Mouse (Mus musculus) intestine, embryonic 14.5 days (tissue): Measurements from ENCODE around the gene Zcchc7. TPM values are rescaled to one million over a fixed set of nuclear protein-coding genes. Genes with fewer than 3 reads are reported as not detected.
A peak's percentile ranks its signal among the peaks of the same experiment; 100 is the strongest.

ENCODE experiments used
- ATAC-seq: fragments of 200-750 bp; cut with Nextera tagmentation; replicated peaks from 2 replicates; pipeline ENCODE4 v1.8.0; 2017; ENCODE audit warnings: low read depth, moderate number of reproducible peaks, moderate TSS enrichment, moderate library complexity; ENCODE audit not compliant: low FRiP score, low TSS enrichment
- DNase-seq: peaks from one replicate; pipeline ENCODE4 v3.0.0-alpha.2; 2018; ENCODE audit warnings: low spot score
- H3K27ac ChIP-seq: fragments of 300-500 bp; sonication (generic); 2 replicates; pipeline ENCODE4 v1.5.1; 2014; ENCODE audit warnings: low read depth, mild to moderate bottlenecking, control low read depth
- H3K27me3 ChIP-seq: fragments of 300-500 bp; sonication (generic); replicated peaks from 2 replicates; pipeline ENCODE4 v1.6.1; 2014; ENCODE audit warnings: low read length, control low read depth; ENCODE audit not compliant: control insufficient read depth, insufficient read depth
- H3K36me3 ChIP-seq: fragments of 300-500 bp; sonication (generic); 2 replicates; pipeline ENCODE4 v1.6.1; 2014; ENCODE audit warnings: low read length, control low read depth; ENCODE audit not compliant: control insufficient read depth, insufficient read depth
- H3K4me1 ChIP-seq: fragments of 300-500 bp; sonication (generic); replicated peaks from 2 replicates; pipeline ENCODE4 v1.6.1; 2014; ENCODE audit warnings: low read length, control low read depth, mixed read lengths; ENCODE audit not compliant: control insufficient read depth, insufficient read depth
- H3K4me2 ChIP-seq: fragments of 300-500 bp; sonication (generic); 2 replicates; pipeline ENCODE4 v1.6.1; 2014; ENCODE audit warnings: low read length
- H3K4me3 ChIP-seq: fragments of 300-500 bp; sonication (generic); 2 replicates; pipeline ENCODE4 v1.5.1; 2014; ENCODE audit warnings: low read depth, low read length, control low read depth, mixed read lengths
- H3K9ac ChIP-seq: fragments of 300-500 bp; sonication (generic); 2 replicates; pipeline ENCODE4 v1.6.1; 2014; ENCODE audit warnings: mild to moderate bottlenecking, low read length
- H3K9me3 ChIP-seq: fragments of 300-500 bp; sonication (generic); 2 replicates; pipeline ENCODE4 v1.6.1; 2016; ENCODE audit warnings: low read length, control low read depth; ENCODE audit not compliant: control insufficient read depth
- WGBS: fragments of 180-500 bp; shearing (Covaris S2); extraction: QIAGEN DNeasy Blood & Tissue Kit; methylation state at CpG from one replicate; pipeline ENCODE4 v1.1.7; 2014; 5-methylcytosine and 5-hydroxymethylcytosine counted together
- polyA plus RNA-seq: library from polyadenylated mRNA; unstranded; fragments of >200 nt; fragmentation: Nextera tagmentation; extraction: Ambion mirVana; gene quantifications from 2 replicates; pipeline ENCODE4 v1.2.1, GENCODE M21; 2014

The Zcchc7 gene
- polyA plus RNA-seq, 1 experiment from 2014 or later = 44.7 TPM

GRCm38 (mm10) chr4:44780462-44781157, 24.9 kb downstream of the Zcchc7 start:
- DNase-seq (no peak), ATAC-seq (no peak)
- Histone ChIP-seq H3K27ac (no peak overlapping the region), H3K4me1 (no peaks in the 10 kb centered on the region), H3K9me3 (no peaks in the 10 kb centered on the region), H3K4me2 (no peak overlapping the region), H3K36me3 (no peaks in the 10 kb centered on the region), H3K27me3 (no peaks in the 10 kb centered on the region), H3K4me3 (no peak overlapping the region), H3K9ac (no peak overlapping the region)
- 68% methylated on average over 4 of the region's 4 CpGs for WGBS

DNA sequence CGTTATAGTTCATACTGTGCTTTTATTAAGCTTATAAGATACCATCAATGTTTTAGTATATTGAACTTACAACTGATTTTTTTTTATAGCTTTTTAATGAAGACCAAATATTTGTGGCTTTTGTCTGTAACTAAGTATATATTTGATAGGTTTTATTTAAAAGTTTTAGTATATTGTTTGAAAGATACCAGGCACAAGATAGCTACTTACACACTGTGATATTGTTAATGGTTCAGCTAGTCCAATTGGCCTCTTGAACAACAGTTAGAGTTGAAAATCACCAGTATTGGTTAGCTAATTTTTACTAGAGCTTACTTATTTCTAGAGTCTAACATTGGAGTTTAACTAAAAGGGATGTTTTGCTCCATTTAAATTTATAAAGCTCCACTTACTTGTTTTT, 25.8 kb downstream of the Zcchc7 start:
- Histone ChIP-seq H3K9me3 (no peaks in the 10 kb centered on the region), H3K4me3 (no peak overlapping the region), H3K4me2 (no peak overlapping the region), H3K36me3 (no peaks in the 10 kb centered on the region), H3K4me1 (no peaks in the 10 kb centered on the region), H3K9ac (no peak overlapping the region), H3K27me3 (no peaks in the 10 kb centered on the region), H3K27ac (no peak overlapping the region)
- whole genome bisulfite sequencing = 86% methylated on average over 1 of the region's 1 CpGs
- DNase-seq (no peak), ATAC-seq (no peak)

GRCm38 (mm10) chr4:44783566-44784292, 28.1 kb downstream of the Zcchc7 start:
- no peaks in the 10 kb centered on the region for H3K4me1 ChIP-seq
- DNase-seq = no peak
- H3K4me2 ChIP-seq = no peak overlapping the region
- no peak overlapping the region for H3K9ac ChIP-seq
- H3K36me3 ChIP-seq = no peaks in the 10 kb centered on the region
- WGBS = 50% methylated on average over 6 of the region's 6 CpGs
- H3K27me3 ChIP-seq = no peaks in the 10 kb centered on the region
- H3K27ac ChIP-seq = no peak overlapping the region
- no peaks in the 10 kb centered on the region for H3K9me3 ChIP-seq
- no peak overlapping the region for H3K4me3 ChIP-seq
- ATAC-seq = no peak

- Histone ChIP-seq H3K36me3 (no peaks in the 10 kb centered on the region), H3K4me1 (peaks cover 8% of the 10 kb centered on the region), H3K4me2 (no peak overlapping the region), H3K27ac (no peak overlapping the region), H3K27me3 (no peaks in the 10 kb centered on the region), H3K9ac (no peak overlapping the region), H3K4me3 (no peak overlapping the region), H3K9me3 (no peaks in the 10 kb centered on the region)
- ATAC-seq (no peak), DNase-seq (no peak)
- 74% methylated on average over 1 of the region's 1 CpGs for WGBS
Measured at GRCm38 (mm10) chr4:44812855-44813254, 57.2 kb downstream of the Zcchc7 start.

DNA sequence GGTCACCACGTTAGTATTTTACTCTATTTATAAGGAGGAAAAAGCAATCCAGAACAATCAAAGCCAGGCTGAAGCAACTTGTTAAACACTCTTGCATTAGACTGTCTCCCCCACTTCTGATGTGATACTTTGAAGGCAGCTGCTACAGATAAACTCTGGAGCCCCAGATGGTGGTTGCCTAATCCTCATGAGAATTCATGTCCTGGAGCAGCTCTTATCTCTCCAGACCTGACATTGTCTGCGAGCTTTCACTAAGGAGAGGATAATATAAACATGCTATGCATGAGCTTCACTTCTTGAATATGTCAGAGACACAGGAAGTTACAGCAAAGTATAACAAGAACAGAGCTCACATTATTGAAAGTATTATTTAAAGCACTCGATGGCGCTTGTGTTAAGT, 58.1 kb downstream of the Zcchc7 start:
- Histone ChIP-seq H3K27me3 (no peaks in the 10 kb centered on the region), H3K4me3 (no peak overlapping the region), H3K9me3 (no peaks in the 10 kb centered on the region), H3K4me2 (no peak overlapping the region), H3K27ac (no peak overlapping the region), H3K36me3 (no peaks in the 10 kb centered on the region), H3K9ac (no peak overlapping the region), H3K4me1 (peaks cover 8% of the 10 kb centered on the region)
- WGBS = 36% methylated on average over 4 of the region's 4 CpGs
- ATAC-seq (no peak), DNase-seq (peak; percentile 52)

DNA sequence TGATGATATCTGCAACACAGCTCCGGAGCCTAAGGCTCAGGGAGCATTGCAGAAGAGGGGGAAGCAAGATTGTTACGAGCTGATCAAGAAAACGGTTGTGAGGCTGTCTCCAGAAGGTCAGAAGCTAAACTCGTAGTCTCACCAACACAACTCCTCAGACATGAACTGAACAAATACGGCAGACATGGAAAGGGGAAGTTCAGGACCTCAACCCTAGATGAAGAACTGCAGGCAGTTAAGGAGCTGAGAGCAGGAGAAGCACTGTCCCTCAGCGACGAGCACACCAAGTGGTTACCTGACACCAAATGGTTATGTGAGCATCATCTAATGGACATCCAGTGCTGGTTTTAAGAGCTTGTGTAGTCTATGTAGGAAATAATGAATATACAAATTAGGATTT, 60.9 kb downstream of the Zcchc7 start:
- Histone ChIP-seq H3K9me3 (no peaks in the 10 kb centered on the region), H3K9ac (no peak overlapping the region), H3K4me2 (no peak overlapping the region), H3K4me3 (no peak overlapping the region), H3K27me3 (no peaks in the 10 kb centered on the region), H3K36me3 (no peaks in the 10 kb centered on the region), H3K4me1 (peaks cover 8% of the 10 kb centered on the region), H3K27ac (no peak overlapping the region)
- WGBS = 54% methylated on average over 7 of the region's 7 CpGs
- ATAC-seq (no peak), DNase-seq (no peak)

- ATAC-seq (no peak), DNase-seq (no peak)
- H3K9me3 ChIP-seq = no peaks in the 10 kb centered on the region
- no peak overlapping the region for H3K4me2 ChIP-seq
- H3K27me3 ChIP-seq = no peaks in the 10 kb centered on the region
- 64% methylated on average over 3 of the region's 3 CpGs for WGBS
- no peaks in the 10 kb centered on the region for H3K36me3 ChIP-seq
- H3K4me1 ChIP-seq = no peaks in the 10 kb centered on the region
- H3K27ac ChIP-seq = no peak overlapping the region
- no peak overlapping the region for H3K9ac ChIP-seq
- H3K4me3 ChIP-seq = no peak overlapping the region
Measured at GRCm38 (mm10) chr4:44830609-44831008, 74.9 kb downstream of the Zcchc7 start.

GRCm38 (mm10) chr4:44851835-44852251, 96.2 kb downstream of the Zcchc7 start:
- no peak for DNase-seq

DNA sequence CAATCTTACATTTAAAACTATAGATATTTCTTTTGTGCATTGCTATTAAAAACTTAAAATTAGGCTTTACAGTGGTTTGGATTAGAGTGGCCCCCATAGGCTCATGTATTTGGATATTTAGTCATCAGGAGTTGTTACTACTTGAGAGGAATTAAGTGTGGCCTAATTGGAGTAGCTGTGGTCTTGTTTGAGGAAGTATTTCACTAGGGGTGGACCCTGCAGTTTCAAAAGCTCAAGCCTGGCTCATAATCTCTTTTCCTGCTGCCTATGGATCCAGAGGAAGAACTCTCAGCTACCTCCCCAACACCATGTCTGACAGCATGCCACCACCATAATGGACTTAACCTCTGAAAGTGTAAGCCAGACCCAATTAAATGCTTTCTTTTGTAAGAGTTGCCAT, 115.9 kb downstream of the Zcchc7 start:
- Histone ChIP-seq H3K4me3 (no peak overlapping the region), H3K9ac (no peak overlapping the region), H3K36me3 (no peaks in the 10 kb centered on the region), H3K4me1 (no peaks in the 10 kb centered on the region), H3K4me2 (no peak overlapping the region), H3K9me3 (no peaks in the 10 kb centered on the region), H3K27me3 (no peaks in the 10 kb centered on the region), H3K27ac (no peak overlapping the region)
- ATAC-seq (no peak), DNase-seq (no peak)

More at GRCm38 (mm10) chr4:44851835-44852251, 96.2 kb downstream of the Zcchc7 start:
- no peaks in the 10 kb centered on the region for H3K4me1 ChIP-seq
- no peaks in the 10 kb centered on the region for H3K36me3 ChIP-seq
- no peak overlapping the region for H3K4me3 ChIP-seq
- H3K9ac ChIP-seq = no peak overlapping the region
- no peak overlapping the region for H3K27ac ChIP-seq
- no peaks in the 10 kb centered on the region for H3K27me3 ChIP-seq
- ATAC-seq = no peak
- no peaks in the 10 kb centered on the region for H3K9me3 ChIP-seq
- H3K4me2 ChIP-seq = no peak overlapping the region
- 64% methylated on average over 6 of the region's 6 CpGs for WGBS
